Mouse (Mus musculus): Measurements from ENCODE around the gene Lrrn4cl. TPM values are rescaled to one million over a fixed set of nuclear protein-coding genes. Genes with fewer than 3 reads are reported as not detected.
"Not testable (repeated sequence)": the region's sequence is repeated elsewhere in the genome, so short reads cannot be mapped to it uniquely, and the experiment has no call there.

Gene Lrrn4cl
- total RNA-seq, 2 experiments from 2014 or later, result 7.8 to 11.0 TPM

- DNase-seq, result peak; percentile 82
- intact Hi-C loops (cut with DNase I; ENCODE audit: low total_unique reads), result no loop called here
Observed at GRCm38 (mm10) chr19:8837251-8837791, 13.2 kb upstream of the Lrrn4cl start, which contains the start of gene Bscl2. Bscl2 (plus strand) TSS chr19:8837467.

GRCm38 (mm10) chr19:8838041-8838730 is 12.4 kb upstream of the Lrrn4cl start:
- intact Hi-C loops (cut with DNase I; ENCODE audit: low total_unique reads), result no loop called here
- peak; percentile 38 for DNase-seq

- DNase-seq, result no peak
- intact Hi-C loops (cut with DNase I; ENCODE audit: low total_unique reads), result no loop called here
Observed at GRCm38 (mm10) chr19:8839103-8839907, 11.3 kb upstream of the Lrrn4cl start, which contains the start of gene Gng3. Gng3 (minus strand) TSS chr19:8839194.

- intact Hi-C loops (cut with DNase I; ENCODE audit: low total_unique reads), result no loop called here
- DNase-seq, result peak; percentile 76
Observed at GRCm38 (mm10) chr19:8839908-8840791, 10.4 kb upstream of the Lrrn4cl start.

- no peak for DNase-seq
- intact Hi-C loops (cut with DNase I; ENCODE audit: low total_unique reads), result no loop called here
Observed at GRCm38 (mm10) chr19:8841012-8841411, 9.6 kb upstream of the Lrrn4cl start.

- intact Hi-C loops (cut with DNase I; ENCODE audit: low total_unique reads), result no loop called here
- DNase-seq, result no peak
Observed at GRCm38 (mm10) chr19:8842961-8843360, 7.6 kb upstream of the Lrrn4cl start.

GRCm38 (mm10) chr19:8844371-8845129 is 6.0 kb upstream of the Lrrn4cl start:
- intact Hi-C loops (cut with DNase I; ENCODE audit: low total_unique reads), result loop anchor here (5.0 kb wide), 2 partner anchors 118 to 263 kb away; no protein-coding TSS in a partner anchor
- DNase-seq, result peak; percentile 76

GRCm38 (mm10) chr19:8848356-8848755 is 2.2 kb upstream of the Lrrn4cl start:
- intact Hi-C loops (cut with DNase I; ENCODE audit: low total_unique reads), result loop anchor here (5.0 kb wide), 2 partner anchors 114 to 259 kb away; no protein-coding TSS in a partner anchor
- DNase-seq, result no peak

GRCm38 (mm10) chr19:8851639-8852038 is 1.1 kb downstream of the Lrrn4cl start:
- intact Hi-C loops (cut with DNase I; ENCODE audit: low total_unique reads), result no loop called here
- DNase-seq, result no peak

- intact Hi-C loops (cut with DNase I; ENCODE audit: low total_unique reads), result no loop called here
- peak; percentile 61 for DNase-seq
Observed at GRCm38 (mm10) chr19:8852236-8852928, 1.8 kb downstream of the Lrrn4cl start.

GRCm38 (mm10) chr19:8853117-8853516 is 2.5 kb downstream of the Lrrn4cl start:
- DNase-seq, result no peak
- intact Hi-C loops (cut with DNase I; ENCODE audit: low total_unique reads), result no loop called here

- DNase-seq, result peak; percentile 46
- intact Hi-C loops (cut with DNase I; ENCODE audit: low total_unique reads), result no loop called here
Observed at GRCm38 (mm10) chr19:8857689-8858088, 7.1 kb downstream of the Lrrn4cl start.

- intact Hi-C loops (cut with DNase I; ENCODE audit: low total_unique reads), result no loop called here
Observed at GRCm38 (mm10) chr19:8859018-8859417, 8.4 kb downstream of the Lrrn4cl start.

GRCm38 (mm10) chr19:8864265-8864664 is 13.7 kb downstream of the Lrrn4cl start:
- intact Hi-C loops (cut with DNase I; ENCODE audit: low total_unique reads), result no loop called here
- DNase-seq, result no peak

More at GRCm38 (mm10) chr19:8859018-8859417, 8.4 kb downstream of the Lrrn4cl start:
- DNase-seq, result no peak

GRCm38 (mm10) chr19:8870381-8870780 is 19.8 kb downstream of the Lrrn4cl start:
- DNase-seq; intact Hi-C loops (cut with DNase I; ENCODE audit: low total_unique reads): not testable (repeated sequence)

- DNase-seq, result no peak
- intact Hi-C loops (cut with DNase I; ENCODE audit: low total_unique reads), result no loop called here
Observed at GRCm38 (mm10) chr19:8870838-8871237, 20.3 kb downstream of the Lrrn4cl start.

- peak; percentile 97 for DNase-seq
- intact Hi-C loops (cut with DNase I; ENCODE audit: low total_unique reads), result no loop called here
Observed at GRCm38 (mm10) chr19:8871267-8872186, 21.0 kb downstream of the Lrrn4cl start, which contains the start of gene Ubxn1. Ubxn1 (plus strand) TSS chr19:8871496.

Measured in gastrocnemius, postnatal 14 days (tissue).